Mouse (Mus musculus): ENCODE results near the gene Anapc16. TPM values are rescaled to one million over a fixed set of nuclear protein-coding genes. Genes with fewer than 3 reads are reported as not detected.
A peak's percentile ranks its signal among the peaks of the same experiment; 100 is the strongest.

Anapc16 gene
- total and polyA plus RNA-seq, 3 experiments, result 53.7 to 61.5 TPM; not detected in 1

GRCm38 (mm10) chr10:59947296-59948073, 55.5 kb downstream of the Anapc16 start:
- H3K36me3 ChIP-seq (ENCODE audit: control insufficient read depth in 1 of 2, insufficient read depth in 2 of 2, low read length in 2 of 2), result peaks cover 0 to 26% of the 10 kb centered on the region in 2 experiments; a peak in 2 of 4 replicates
- no peak for DNase-seq (ENCODE audit: low read depth, low spot score)
- no peak overlapping the region for H3K4me3 ChIP-seq (ENCODE audit: control insufficient read depth in 1 of 2, insufficient read depth in 1 of 2, low read depth in 2 of 2, low read length in 2 of 2)
- H3K79me2 ChIP-seq (ENCODE audit: control insufficient read depth, insufficient read depth, low read length, poor library complexity), result peaks cover 15% of the 10 kb centered on the region
- no peaks in the 10 kb centered on the region for H3K9me3 ChIP-seq (replicated peaks; ENCODE audit: insufficient read depth, low read length)
- no peak overlapping the region for H3K9ac ChIP-seq (ENCODE audit: control insufficient read depth, low read depth, low read length, poor library complexity, severe bottlenecking)
- H3K27me3 ChIP-seq (ENCODE audit: control insufficient read depth in 1 of 2, insufficient read depth in 2 of 2, low read length in 2 of 2), result no peaks in the 10 kb centered on the region
- no peak for TF ChIP-seq NRF1 (IDR thresholded peaks at IDR 0.05; ENCODE audit: insufficient read depth, low read depth, low read length, poor library complexity, severe bottlenecking)
- TF ChIP-seq TCF12 (IDR thresholded peaks at IDR 0.05; ENCODE audit: low read depth, low read length), result no peak
- peaks cover 25 to 37% of the 10 kb centered on the region in 2 experiments for H3K4me1 ChIP-seq (ENCODE audit: control insufficient read depth in 1 of 2, insufficient read depth in 2 of 2, low read length in 2 of 2)
- H3K27ac ChIP-seq (ENCODE audit: control insufficient read depth, low read depth, low read length), result no peak overlapping the region

DNA sequence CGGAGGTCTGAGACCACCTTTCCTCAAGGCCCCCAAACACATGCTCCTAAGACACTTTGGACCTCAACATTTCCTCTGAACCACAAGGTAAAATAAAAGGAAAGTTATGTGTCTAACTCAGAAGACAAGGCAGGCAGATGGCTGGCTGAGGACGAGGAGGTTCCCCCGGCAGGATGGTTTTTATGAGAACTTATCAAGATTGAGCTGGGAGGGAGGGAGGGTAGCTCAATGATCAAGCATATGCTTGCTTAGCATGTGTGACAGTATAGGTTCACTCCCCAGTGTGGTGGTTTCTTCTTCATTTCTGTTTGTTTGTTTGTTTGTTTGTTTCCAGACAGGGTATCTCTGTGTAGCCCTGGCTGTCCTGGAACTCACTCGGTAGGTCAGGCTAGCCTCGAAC, 56.6 kb downstream of the Anapc16 start:
- peaks cover 25 to 39% of the 10 kb centered on the region in 2 experiments for H3K4me1 ChIP-seq (ENCODE audit: control insufficient read depth in 1 of 2, insufficient read depth in 2 of 2, low read length in 2 of 2)

GRCm38 (mm10) chr10:59945416-59945815, 57.5 kb downstream of the Anapc16 start:
- H3K9ac ChIP-seq (ENCODE audit: control insufficient read depth, low read depth, low read length, poor library complexity, severe bottlenecking), result no peak overlapping the region
- H3K27ac ChIP-seq (ENCODE audit: control insufficient read depth, low read depth, low read length), result no peak overlapping the region
- no peak for DNase-seq (ENCODE audit: low read depth, low spot score)
- peaks cover 25 to 38% of the 10 kb centered on the region in 2 experiments for H3K4me1 ChIP-seq (ENCODE audit: control insufficient read depth in 1 of 2, insufficient read depth in 2 of 2, low read length in 2 of 2)
- no peak for TF ChIP-seq MXI1 (IDR thresholded peaks at IDR 0.05; ENCODE audit: low read depth, low read length)
- TF ChIP-seq NRF1 (IDR thresholded peaks at IDR 0.05; ENCODE audit: insufficient read depth, low read depth, low read length, poor library complexity, severe bottlenecking), result no peak
- no peak for TF ChIP-seq SIN3A (IDR thresholded peaks at IDR 0.05; ENCODE audit: low read length)
- no peak for TF ChIP-seq POLR2AphosphoS2 (IDR thresholded peaks at IDR 0.05; ENCODE audit: low read length)
- TF ChIP-seq SMC3 (IDR thresholded peaks at IDR 0.05; ENCODE audit: low read depth, low read length), result no peak
- TF ChIP-seq MEF2A (IDR thresholded peaks at IDR 0.05; ENCODE audit: extremely low read depth, insufficient replicate concordance, low read depth, low read length, poor library complexity, severe bottlenecking), result no peak
- TF ChIP-seq ZC3H11A (IDR thresholded peaks at IDR 0.05; ENCODE audit: low read depth, low read length), result no peak
- no peak for TF ChIP-seq ZMIZ1 (IDR thresholded peaks at IDR 0.05; ENCODE audit: low read depth, low read length)
- no peak for TF ChIP-seq TBP (IDR thresholded peaks at IDR 0.05; ENCODE audit: low read depth, low read length)
- TF ChIP-seq E2F4 (IDR thresholded peaks at IDR 0.05; ENCODE audit: borderline replicate concordance, low read depth, low read length), result no peak
- TF ChIP-seq MYB (IDR thresholded peaks at IDR 0.05; ENCODE audit: low read depth, low read length), result no peak
- no peak for TF ChIP-seq USF2 (IDR thresholded peaks at IDR 0.05; ENCODE audit: borderline replicate concordance in 1 of 2, insufficient read depth in 1 of 2, low read depth in 1 of 2, low read length in 2 of 2)
- no peak for TF ChIP-seq TAL1 (IDR thresholded peaks at IDR 0.05; ENCODE audit: low read length)
- TF ChIP-seq USF1 (IDR thresholded peaks at IDR 0.05; ENCODE audit: low read depth, low read length), result no peak
- no peak for TF ChIP-seq RAD21 (IDR thresholded peaks at IDR 0.05; ENCODE audit: low read depth, low read length)
- TF ChIP-seq POLR2A (IDR thresholded peaks at IDR 0.05; ENCODE audit: control insufficient read depth in 1 of 2, insufficient read depth in 1 of 2, low read depth in 1 of 2, low read length in 2 of 2, poor library complexity in 1 of 2), result no peak
- no peak for TF ChIP-seq JUND (IDR thresholded peaks at IDR 0.05; ENCODE audit: low read depth, low read length)
- H3K79me2 ChIP-seq (ENCODE audit: control insufficient read depth, insufficient read depth, low read length, poor library complexity), result peaks cover 3% of the 10 kb centered on the region; the same call in 1 of the 2 replicates
- H3K27me3 ChIP-seq (ENCODE audit: control insufficient read depth in 1 of 2, insufficient read depth in 2 of 2, low read length in 2 of 2), result no peaks in the 10 kb centered on the region
- peaks cover 0 to 31% of the 10 kb centered on the region in 2 experiments; a peak in 2 of 4 replicates for H3K36me3 ChIP-seq (ENCODE audit: control insufficient read depth in 1 of 2, insufficient read depth in 2 of 2, low read length in 2 of 2)
- no peak overlapping the region for H3K4me3 ChIP-seq (ENCODE audit: control insufficient read depth in 1 of 2, insufficient read depth in 1 of 2, low read depth in 2 of 2, low read length in 2 of 2)
- H3K9me3 ChIP-seq (replicated peaks; ENCODE audit: insufficient read depth, low read length), result no peaks in the 10 kb centered on the region

More for the DNA sequence above, 56.6 kb downstream of the Anapc16 start:
- TF ChIP-seq SMC3 (IDR thresholded peaks at IDR 0.05; ENCODE audit: low read depth, low read length), result no peak
- TF ChIP-seq MXI1 (IDR thresholded peaks at IDR 0.05; ENCODE audit: low read depth, low read length), result 0 out of 2 replicates have a peak, but pooled peaks have one; percentile 11
- peak; percentile 58 for TF ChIP-seq GATA1 (IDR thresholded peaks at IDR 0.05; ENCODE audit: low read depth, low read length)
- Histone ChIP-seq H3K9me3 (replicated peaks; ENCODE audit: insufficient read depth, low read length) (no peaks in the 10 kb centered on the region), H3K36me3 (ENCODE audit: control insufficient read depth in 1 of 2, insufficient read depth in 2 of 2, low read length in 2 of 2) (peaks cover 0 to 31% of the 10 kb centered on the region in 2 experiments; a peak in 2 of 4 replicates), H3K4me3 (ENCODE audit: control insufficient read depth in 1 of 2, insufficient read depth in 1 of 2, low read depth in 2 of 2, low read length in 2 of 2) (no peak overlapping the region), H3K79me2 (ENCODE audit: control insufficient read depth, insufficient read depth, low read length, poor library complexity) (peaks cover 9% of the 10 kb centered on the region), H3K27me3 (ENCODE audit: control insufficient read depth in 1 of 2, insufficient read depth in 2 of 2, low read length in 2 of 2) (no peaks in the 10 kb centered on the region), H3K27ac (ENCODE audit: control insufficient read depth, low read depth, low read length) (no peak overlapping the region), H3K9ac (ENCODE audit: control insufficient read depth, low read depth, low read length, poor library complexity, severe bottlenecking) (no peak overlapping the region)
- DNase-seq (ENCODE audit: low read depth, low spot score), result peak; percentile 64

Measured in MEL (cell line).